Mouse (Mus musculus) spleen, embryonic (tissue): ENCODE measurements around the gene Vax2.

ENCODE experiments used
- CTCF ChIA-PET: fragments of 350-600 bp; sonication (Branson Sonifier 250); formaldehyde crosslinking; loops from one replicate; lab custom pipeline; 2022; lab: Charles Lee

Vax2 gene

DNA sequence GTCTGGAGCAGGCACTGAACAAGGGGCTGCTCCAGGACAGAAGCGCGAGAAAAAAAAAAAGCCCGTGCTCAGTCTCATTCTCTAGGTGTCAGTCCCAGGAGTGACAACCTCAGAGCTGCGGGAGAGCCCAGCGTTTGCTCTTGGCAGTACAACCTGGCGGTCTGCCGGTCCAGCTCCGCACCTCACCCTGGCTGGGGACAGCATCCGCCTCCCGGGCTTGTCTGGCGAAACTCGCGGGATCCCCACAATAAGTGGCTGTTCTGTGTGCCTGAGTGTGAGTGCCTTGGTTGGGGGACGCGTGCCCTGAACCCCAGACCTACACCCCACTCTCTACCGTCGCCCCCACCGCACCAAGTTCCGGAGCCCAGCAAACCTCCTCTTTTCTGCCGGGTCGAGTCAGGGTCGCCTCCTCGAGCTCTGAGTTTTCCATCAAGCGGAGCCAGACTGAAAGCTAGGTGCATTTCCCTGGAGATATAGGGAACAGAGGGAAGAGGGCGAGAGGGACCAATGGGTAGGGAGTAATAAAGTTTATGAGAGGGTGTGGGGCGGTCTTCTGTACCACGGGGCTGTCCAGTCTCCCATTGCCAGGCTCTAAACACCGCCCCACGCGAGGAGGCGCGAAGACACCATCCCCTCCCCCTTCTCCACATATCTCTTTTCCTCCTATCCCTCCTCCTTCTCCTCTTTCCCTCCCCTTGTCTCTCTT lies 550 bp upstream of the Vax2 start:
- CTCF ChIA-PET: no interaction called here

DNA sequence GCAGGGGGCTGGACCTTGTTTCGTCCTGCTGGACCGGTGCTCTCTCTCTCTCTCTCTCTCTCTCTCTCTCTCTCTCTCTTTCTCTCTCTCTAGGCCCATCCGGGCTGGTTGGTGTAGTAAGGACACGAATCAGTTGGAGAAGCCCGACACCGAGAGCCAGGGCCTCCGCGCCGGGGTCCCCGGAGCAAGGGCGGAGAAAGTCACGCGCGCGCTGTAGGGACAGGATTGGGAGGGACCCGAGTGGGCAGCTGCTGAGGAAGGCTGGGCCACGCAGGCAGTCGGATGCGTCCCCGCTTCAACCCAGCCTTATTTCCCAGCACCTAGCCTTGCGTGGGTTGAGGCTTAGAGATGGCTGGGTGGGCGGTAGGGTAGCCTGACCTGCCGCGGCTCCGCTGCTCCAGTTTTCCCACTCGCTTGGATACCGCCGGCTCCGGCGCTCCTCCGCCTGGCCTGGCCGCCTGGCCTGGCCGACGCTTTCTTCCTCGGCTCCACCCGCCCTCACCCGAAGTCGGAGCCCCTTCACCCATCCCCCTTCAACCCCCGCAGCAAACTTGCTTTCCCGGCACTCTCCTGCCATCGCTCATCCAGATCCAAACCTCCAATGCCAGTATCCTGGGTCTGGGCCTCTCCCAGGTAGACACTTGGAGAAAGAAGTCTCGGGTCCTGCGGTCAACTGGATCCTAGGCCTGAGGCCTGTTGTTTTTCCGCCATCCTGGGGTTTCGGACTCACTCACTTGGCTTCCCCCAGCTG lies 836 bp downstream of the Vax2 start:
- CTCF ChIA-PET: interaction anchor here (0.6 kb wide), 1 partner anchor 13 kb away, joined by 4 read pairs; no protein-coding TSS in a partner anchor

DNA sequence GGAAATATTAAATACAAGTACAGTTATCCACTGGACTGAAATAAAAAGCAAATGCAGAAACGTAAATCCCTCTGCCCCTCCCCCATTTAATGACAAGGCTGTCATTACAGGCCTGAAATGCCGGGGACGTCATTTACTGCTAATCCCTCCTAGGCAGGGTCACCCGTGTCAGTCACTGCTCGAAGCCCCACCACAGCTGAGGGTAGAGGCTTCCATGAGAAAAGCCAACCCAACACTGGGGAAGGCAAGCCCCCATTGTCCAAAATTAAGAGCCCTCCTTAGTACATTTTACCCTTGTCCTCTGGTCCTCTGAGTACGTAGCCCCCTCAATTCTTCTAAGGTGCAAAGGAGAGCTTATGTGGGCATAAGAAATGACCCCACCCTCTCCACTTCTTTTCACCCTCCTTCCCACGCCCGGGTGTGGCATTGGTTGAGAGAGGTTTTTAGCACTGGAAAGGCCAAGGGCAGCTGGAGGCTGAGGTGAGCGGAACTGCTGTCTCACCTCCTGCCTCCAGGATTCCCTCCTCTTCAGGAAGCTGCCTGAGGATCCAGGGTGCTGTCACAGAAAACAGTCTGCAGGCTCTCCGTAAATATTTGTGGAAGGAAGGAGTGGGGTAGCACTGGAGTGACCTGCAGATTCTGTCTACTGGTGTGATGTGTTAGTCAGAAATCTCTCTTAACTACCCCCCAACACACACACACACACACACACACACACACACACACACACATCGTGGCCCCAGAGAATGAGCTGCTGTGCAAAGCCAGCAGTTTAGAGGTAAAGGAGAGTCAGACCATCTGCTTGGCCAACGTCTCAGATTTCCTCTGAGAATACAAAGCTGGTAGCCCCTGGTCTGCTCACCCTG lies 2.4 kb downstream of the Vax2 start:
- CTCF ChIA-PET: no interaction called here

DNA sequence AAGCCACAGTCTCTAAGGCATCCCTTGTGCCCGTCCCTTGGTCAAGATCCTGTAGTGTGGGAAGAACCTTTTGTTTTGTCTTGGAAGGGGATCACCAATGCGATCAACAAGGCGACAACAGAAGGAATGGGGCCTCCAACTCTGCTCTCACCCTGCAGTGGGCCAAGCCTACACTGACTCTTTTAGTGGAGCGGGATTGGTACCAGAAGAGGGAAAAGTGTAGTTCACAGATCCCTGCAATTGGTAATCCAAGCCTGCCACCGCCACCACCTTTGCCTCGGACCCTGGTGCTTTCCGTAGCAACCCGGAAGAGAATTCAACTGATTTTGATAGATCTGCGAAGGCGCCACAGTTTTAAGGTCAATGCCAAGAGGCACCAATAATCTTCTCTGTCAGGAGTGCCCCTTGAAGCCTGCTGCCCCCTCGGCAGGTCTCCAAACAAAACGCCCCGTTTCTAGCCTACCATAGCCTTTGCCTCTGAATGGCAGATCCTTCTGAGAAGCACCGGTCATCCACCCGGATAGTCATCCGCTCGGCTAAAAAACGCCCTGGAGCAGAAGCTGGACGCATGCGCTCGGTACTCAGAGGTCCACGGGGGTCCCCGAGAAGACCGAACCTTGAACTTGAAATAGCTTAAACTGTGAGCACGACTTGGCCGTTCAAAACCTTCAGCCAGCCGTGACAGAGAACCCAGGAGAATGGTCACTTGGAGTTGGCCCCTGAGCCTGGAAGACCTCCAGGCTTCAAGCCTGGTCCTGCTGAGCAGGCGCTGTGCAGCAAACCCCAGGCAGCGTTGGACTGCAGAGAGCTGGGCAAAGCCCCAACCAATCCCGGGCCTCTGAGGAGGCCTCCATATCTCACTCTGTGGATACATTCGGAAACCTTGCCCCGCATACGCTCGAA lies 3.4 kb downstream of the Vax2 start:
- CTCF ChIA-PET: no interaction called here

DNA sequence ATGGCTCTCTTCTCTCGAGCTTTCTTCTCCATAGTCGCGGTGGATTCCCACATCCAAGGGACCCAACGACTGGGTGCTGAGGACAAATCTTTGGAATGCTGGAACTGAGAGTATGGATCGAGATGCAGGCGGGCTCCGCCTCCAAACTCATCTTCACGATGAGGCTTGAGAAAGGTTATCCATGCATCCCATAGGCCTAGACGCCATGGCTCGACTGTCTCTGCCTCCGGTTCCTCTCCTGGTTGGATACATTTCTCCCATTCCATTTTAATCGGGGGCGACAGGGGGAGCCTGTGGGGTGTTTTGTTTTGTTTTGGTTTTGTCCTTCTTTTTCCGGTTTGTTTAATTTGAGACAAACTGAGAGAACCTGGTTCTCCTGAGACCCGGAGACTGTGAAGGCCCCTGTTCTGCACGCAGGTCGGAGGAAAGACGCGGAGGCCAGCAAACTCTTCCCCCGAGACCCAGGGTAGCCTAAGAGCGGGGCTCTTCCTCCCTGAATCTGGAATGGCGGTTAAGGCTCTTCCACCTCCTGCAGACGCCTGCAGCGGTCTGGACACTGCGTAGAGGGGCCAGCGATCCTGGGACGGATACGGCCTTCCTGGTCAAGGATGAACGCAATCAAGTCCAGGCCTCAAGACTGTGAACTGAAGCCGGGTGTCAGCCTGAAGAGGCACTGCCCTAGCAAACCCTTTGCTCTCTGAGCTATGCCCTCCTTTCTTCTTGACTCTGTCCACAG lies 4.6 kb downstream of the Vax2 start:
- CTCF ChIA-PET: no interaction called here

DNA sequence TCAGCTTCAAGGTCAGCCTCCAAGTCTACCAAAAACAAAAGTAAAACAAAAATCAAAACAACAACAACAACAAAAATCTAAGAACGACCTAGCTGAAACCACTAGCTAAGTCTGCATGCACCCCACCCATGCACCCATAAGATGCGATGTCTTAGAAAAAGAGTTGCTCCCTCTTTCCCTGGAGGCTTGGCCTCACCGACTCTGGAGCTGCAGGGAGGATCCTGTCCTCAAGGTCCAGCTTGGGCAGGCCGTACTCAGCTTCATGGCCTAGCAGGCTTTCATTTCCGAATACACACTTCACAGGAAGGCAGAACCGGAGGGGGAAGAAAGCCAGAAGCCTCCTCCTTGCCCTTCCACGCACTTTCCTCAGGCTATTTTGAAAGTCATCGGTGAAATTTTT lies 6.0 kb downstream of the Vax2 start:
- CTCF ChIA-PET: interaction anchor here (0.6 kb wide), 1 partner anchor 479 kb away, joined by 6 read pairs; no protein-coding TSS in a partner anchor

DNA sequence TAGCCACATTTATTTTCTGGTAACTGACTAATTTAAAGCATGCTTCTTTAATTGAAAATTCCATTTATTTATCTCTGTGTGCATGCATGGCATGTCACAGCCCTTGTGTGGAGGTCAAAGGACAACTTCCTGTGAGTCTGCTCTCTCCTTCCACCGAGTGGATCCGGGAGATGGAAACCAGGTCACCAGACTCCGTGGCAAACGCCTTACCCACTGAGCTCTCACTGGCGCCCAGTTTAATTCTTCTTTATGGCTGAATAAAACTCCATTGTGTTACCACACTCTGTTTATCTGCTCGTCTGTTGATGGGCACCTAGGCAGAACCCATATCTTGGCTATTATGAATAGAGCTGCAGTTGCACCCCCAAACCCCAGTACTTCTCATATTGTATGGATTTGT lies 11.5 kb downstream of the Vax2 start:
- CTCF ChIA-PET: no interaction called here

DNA sequence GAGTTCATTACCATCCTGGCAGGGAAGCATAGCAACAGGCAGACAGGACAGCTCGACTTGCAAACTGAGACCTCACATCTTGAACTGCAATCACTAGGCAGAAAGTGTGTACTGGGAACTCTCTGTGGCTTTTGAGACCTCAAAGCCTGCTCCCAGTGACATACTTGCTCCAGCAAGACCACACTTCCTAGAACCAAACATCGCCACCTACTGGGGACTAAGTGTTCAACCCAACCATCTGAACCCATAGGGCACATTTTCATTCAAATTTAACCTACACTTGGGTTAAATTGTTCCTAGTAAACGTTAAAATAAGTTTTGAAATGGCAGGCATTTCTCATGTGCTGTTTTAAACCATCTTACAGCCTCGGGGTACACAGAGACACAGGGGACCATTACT lies 16.1 kb downstream of the Vax2 start:
- CTCF ChIA-PET: no interaction called here

DNA sequence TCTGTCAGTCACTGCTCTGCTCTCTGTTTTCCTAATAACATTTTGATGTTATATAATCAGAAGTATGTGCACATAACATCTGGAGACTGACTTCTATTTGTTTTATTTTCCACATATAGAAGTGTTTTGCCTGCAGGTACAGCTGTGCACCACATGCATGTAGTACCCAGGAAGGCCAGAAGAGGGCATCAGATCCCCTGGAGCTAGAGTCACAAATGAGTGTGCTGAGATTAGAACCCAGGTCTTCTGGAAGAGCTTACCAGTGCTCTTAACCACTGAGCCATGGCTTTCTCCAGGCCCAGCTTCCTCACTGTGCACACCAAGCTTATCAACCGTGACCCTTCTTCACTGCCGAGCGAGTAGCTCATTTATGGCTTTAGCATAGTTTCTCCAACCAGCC lies 17.4 kb downstream of the Vax2 start:
- CTCF ChIA-PET: no interaction called here

DNA sequence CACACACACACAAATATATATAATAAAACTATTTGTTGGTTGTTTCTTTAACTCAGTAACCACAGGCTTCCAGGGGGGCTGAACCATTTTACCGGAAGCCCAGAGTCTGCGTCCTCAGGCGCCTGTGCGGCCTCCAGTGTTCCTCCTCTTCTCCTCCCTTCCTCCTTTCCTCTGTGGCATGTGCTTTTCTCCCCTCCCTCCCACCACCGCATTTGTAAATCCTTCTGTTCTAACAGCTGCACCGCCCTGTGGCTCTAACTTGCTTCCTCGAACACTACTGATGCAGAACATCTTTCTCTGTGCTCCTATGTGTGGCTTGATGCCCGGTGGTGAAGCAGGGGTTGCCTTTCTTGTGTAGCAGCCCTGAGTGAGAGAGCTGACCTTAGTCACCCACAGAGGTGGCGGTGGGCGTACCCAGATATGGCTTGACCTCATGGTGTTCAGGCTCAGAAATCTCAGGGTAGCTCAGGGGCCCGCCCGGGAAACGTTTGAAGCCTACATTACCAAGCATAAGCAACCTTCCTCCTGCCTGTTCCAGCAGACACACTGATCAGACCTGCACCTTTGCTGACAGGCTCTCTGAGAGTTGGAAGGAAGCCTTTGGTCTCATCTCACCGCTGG lies 18.4 kb downstream of the Vax2 start:
- CTCF ChIA-PET: interaction anchor here (0.6 to 0.9 kb wide), 2 partner anchors 18 to 35 kb away, joined by 3 to 6 read pairs; no protein-coding TSS in a partner anchor

DNA sequence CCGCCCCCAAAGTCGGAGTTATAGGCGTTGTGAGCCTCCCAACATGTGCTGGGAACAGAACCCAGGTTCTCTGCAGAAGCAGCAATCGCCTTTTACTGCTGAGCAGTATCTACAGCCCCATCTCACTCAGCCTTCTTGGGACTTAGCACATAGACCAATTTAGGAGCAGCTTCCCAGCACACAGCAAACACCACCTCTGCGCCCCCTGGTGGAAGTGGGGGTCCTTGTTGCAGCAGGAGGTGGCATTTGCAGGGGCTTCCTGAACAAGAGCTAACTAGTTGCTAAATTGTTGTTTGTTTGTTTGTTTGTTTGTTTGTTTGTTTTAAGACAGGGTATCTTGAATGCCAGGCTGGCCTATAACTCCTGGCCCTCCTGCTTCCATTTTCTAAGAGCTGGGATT lies 20.1 kb downstream of the Vax2 start:
- CTCF ChIA-PET: no interaction called here

DNA sequence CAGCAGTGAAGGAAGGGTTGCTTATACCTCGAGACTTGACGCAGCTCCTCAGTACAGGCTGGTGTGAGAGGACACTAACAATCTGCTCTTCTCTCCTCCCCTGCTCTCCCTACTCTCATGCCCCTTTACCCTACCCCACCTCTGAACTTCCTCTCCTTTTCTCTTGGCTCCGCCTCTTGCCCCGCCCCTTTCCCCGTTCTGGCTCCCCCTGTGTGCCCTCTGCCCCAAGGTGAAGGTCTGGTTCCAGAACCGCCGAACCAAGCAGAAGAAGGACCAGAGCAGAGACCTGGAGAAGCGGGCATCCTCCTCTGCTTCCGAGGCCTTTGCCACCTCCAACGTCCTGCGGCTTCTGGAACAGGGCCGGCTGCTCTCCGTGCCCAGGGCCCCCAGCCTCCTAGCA lies 26.2 kb downstream of the Vax2 start:
- CTCF ChIA-PET: no interaction called here

DNA sequence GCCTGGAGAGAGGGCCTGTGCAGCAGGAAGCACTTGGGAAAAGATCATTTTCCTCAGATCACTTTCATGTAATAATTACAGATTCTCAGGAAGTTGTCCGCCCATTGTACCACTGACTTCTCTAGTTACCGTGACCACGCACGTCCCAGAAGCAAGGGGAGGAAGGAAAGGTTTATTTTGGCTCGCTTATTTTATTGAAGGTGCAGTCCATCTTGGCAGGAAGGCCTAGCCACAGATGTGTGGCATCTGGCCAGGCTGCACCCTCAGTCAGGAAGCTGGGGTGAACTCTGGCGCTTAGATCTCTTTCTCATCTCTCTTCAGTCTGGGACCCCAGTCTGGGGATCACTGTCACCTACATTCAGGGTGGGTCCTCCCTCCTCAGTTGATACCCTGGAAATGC lies 27.5 kb downstream of the Vax2 start:
- CTCF ChIA-PET: no interaction called here

DNA sequence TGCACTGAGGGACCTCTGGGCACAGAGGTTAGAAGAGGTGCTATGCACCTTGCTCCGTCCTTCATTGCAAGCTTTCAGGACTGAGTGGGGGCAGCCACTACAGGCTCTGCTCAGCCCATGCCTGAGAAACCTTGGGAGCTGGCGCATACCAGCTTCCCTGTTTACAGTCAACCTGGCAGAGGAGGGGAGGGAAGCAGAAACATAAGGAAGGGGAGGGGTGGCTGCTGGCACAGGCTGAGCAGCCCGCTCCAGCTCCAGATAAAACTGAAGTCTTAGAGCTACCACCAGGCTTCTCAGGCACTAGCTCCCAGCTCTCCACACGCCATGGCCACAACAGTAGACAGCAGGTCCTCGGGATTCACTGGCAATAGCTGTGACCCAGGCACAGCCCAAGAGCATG lies 31.7 kb downstream of the Vax2 start, which contains the start of gene Atp6v1b1:
TSS of gene Atp6v1b1 (plus strand) at position 230 of the 400 bp plus-strand sequence.
- CTCF ChIA-PET: no interaction called here

DNA sequence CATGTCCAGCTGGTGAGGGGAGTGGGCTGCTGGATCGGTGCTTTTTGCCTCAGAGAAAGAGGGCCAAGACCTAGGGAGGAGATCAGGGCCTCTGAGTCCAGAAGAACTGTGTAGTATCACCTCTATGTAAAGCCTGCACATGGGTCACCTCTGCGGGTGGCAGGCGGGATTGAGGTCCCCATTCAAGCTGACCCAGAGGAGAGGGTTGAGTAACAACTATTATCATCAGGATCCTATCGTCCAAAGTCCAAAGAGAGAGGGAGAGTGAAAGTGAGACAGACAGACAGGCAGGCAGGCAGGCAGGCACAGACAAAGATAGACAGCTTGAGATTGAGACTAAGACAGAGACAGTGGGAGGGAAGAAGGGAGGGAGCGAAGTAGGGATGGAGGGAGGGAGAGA lies 32.1 kb downstream of the Vax2 start:
- CTCF ChIA-PET: no interaction called here

DNA sequence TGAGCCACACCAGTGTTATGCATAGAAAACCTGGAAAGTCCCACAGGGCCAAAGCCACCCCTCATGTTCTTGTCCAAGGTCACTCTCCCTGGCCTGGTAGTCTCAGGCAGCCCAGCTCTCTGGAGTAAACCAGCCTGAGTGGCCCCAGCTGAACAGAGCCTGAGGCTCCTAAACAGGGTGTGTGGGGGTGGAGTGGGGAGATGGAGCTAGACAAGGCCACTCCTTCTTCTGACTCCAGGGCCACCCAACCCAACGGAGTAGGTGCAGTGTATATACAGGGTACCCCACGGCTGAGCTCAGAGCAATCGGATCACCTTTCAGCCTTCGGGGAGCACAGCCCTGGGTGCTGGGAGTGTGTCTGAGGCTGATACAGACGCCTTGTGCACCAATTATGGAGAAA lies 33.1 kb downstream of the Vax2 start:
- CTCF ChIA-PET: no interaction called here

DNA sequence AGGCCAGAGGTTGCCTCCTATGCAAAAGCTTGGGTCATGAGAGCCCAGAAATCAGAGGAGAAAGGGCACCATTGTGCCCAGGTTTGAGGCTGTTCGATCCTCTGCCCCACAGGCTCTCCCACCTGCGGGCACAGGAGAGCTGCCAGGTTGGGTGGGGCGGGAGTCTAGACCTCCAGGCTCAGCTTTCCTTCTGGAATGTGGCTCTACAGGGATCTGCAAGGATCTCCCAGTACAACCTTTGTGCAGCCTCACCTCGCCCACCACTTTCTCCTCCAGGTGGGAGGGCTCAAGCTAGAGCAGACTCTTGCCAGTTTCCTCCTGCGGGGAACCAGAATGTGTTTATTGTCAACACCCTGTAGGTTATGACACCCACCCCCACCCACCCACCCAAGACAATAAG lies 33.5 kb downstream of the Vax2 start:
- CTCF ChIA-PET: no interaction called here

DNA sequence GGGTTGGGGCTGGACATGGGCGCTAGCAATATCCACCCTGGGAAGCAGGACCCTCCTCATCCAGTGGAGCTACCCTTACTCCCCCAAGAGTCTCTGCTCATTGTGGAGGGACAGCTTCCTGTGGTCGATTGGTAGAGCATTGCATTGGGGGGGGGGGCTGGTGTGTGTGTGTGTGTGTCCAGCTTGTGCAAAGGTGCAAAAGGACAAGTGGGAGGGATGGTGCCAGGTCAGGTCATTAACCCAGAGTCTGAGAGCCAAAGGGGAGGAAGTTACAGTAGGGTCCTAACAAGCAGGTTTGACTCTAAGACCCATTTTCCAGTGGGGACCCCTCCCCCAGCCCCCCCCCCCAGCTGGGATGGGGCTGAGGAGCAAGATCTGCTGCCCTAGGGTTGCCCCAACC lies 34.4 kb downstream of the Vax2 start:
- CTCF ChIA-PET: no interaction called here

DNA sequence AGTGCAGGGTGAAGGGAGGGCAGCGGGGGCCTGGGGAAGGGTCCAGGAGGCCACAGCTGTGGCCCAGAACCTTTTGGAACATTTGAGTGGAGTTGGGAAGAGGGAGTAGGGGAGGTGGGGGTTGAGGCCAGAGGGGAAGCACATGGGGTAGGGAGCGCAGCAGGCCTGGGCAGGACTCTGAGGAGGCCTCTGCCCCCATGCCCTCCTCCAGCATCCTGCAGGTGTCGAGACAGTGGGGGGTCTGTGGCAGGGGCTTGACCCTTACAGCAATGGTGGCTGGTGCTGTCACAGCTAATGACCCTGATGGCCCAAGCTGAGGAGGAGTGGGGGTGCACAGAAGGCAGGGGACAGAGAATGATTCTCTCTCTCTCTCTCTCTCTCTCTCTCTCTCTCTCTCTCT lies 38.2 kb downstream of the Vax2 start:
- CTCF ChIA-PET: no interaction called here

DNA sequence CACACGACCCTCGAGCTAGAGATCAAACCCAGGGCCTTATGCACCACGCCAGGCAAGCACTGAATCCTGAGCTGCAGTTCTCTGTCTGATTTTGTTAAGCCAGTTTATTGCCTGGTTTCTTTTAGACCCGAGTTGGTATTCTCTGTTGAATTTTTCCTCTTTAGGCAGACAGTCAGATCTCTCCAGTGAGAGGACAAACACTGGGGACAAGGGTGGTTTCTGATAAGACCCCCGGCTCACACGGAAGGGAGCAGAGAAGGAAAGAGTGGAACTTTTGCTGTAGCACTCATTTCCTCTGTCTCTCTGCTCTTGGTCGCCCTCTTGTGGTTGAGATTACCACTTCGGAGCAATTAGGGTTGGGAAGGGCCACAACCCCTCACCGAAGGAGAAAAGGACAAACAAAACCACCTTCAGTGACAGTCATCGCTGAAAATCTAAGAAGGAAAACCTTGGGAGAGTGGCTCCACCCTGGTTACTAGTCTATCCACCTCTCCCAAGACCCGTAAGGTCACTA lies 39.2 kb downstream of the Vax2 start:
- CTCF ChIA-PET: no interaction called here
